Comparison of ENCODE assay signal across 10 mouse cellular contexts in genomic region chr8:106534449-106534848, GRCm38 (mm10). TPM values are rescaled to one million over a fixed set of nuclear protein-coding genes. Genes with fewer than 3 reads are reported as not detected.
A peak's percentile ranks its signal among the peaks of the same experiment; 100 is the strongest.
DNase-seq lines count a peak whose midpoint lies in the region; ATAC-seq and TF ChIP-seq lines count a peak whose summit lies in the region.
"Had no signal": no experiment of that assay in that cellular context is flagged by ENCODE, and none has a peak within 500 bp of the region (broad histone marks: within the 10 kb centered on the region; RNA-seq: fewer than 3 reads in every experiment).

No protein-coding gene starts in this region.

- no peak overlapping the region for H3K27ac ChIP-seq in kidney, embryonic 16.5 days (ENCODE audit: low read length)
- H3K27ac ChIP-seq in left cerebral cortex, adult 2 months = no peak overlapping the region

- no peaks in the 10 kb centered on the region for H3K27me3 ChIP-seq in kidney, embryonic 16.5 days (ENCODE audit: insufficient read depth, low read length)

- no peak overlapping the region for H3K4me2 ChIP-seq in kidney, embryonic 16.5 days (replicated peaks; ENCODE audit: low read depth, low read length)

- WGBS in kidney, embryonic 16.5 days = 38% methylated on average over 6 of the region's 6 CpGs

- no peak for ATAC-seq in kidney, embryonic 16.5 days (ENCODE audit: low FRiP score, low TSS enrichment)

- 0 out of 2 replicates have a peak, but pooled peaks cover 9% of the 10 kb centered on the region for H3K36me3 ChIP-seq in kidney, embryonic 16.5 days (ENCODE audit: insufficient read depth, low read length)

- no peak overlapping the region for H3K9ac ChIP-seq in kidney, embryonic 16.5 days (replicated peaks; ENCODE audit: low read length)

- DNase-seq in kidney, adult 11 months = peak; percentile 47
- peak; percentile 94 for DNase-seq in ES-CJ7 (ENCODE audit: low read depth, low spot score)
- peak; percentile 64 for DNase-seq in brain, adult 2 months (ENCODE audit: low read depth, low spot score)
- peak; percentile 68 to 83 for DNase-seq in heart, postnatal 10 days
- DNase-seq in left cerebral cortex, adult 2 months (ENCODE audit: extremely low spot score in 1 of 2, low spot score in 2 of 2) = peak; percentile 30 to 32
- peak; percentile 50 for DNase-seq in retina, adult 2 months (ENCODE audit: low read depth, low spot score)
- DNase-seq in urinary bladder, postnatal 4 days (ENCODE audit: low spot score in 2 of 2) = peak; percentile 37 to 71

- H3K4me3 ChIP-seq in kidney, embryonic 16.5 days (ENCODE audit: low read length) = no peak overlapping the region
- no peak overlapping the region for H3K4me3 ChIP-seq in left cerebral cortex, adult 2 months

- TF ChIP-seq CTCF in left cerebral cortex, adult 2 months (IDR thresholded peaks at IDR 0.05) = peak; percentile 71

- H3K9me3 ChIP-seq in kidney, embryonic 16.5 days (ENCODE audit: low read length) = no peaks in the 10 kb centered on the region

- no peaks in the 10 kb centered on the region for H3K4me1 ChIP-seq in kidney, embryonic 16.5 days (ENCODE audit: insufficient read depth, low read length)

- intact Hi-C loops in heart, postnatal 10 days (cut with DNase I) = loop anchor here (1.0 kb wide), 1 partner anchor 101 kb away; no protein-coding TSS in a partner anchor
- intact Hi-C loops in left cerebral cortex, adult 2 months (cut with DNase I) = loop anchor here (1.0 kb wide), 1 partner anchor 101 kb away; no protein-coding TSS in a partner anchor

RNA-seq across cellular contexts. Expression of gene Cdh3, which starts 23.8 kb away (rescaled TPM):
- 31.0 and 31.8 TPM in 2 replicates for polyA plus RNA-seq in kidney, embryonic 16.5 days (2015; fragmentation: Nextera tagmentation; extraction: Ambion mirVana)
- 1 to 10 TPM; 2.8 to 3.3 TPM for total RNA-seq in heart, postnatal 10 days (2021)
- under 1 TPM; 0.33 to 0.45 TPM for total RNA-seq in left cerebral cortex, adult 2 months (2021)

RNA-seq across cellular contexts. Expression of gene 6030452D12Rik, which starts 34.1 kb away (rescaled TPM):
- polyA plus RNA-seq in kidney, embryonic 16.5 days (2015; fragmentation: Nextera tagmentation; extraction: Ambion mirVana) = not detected in 2 replicates
- total RNA-seq in heart, postnatal 10 days (2021) = not detected
- not detected for total RNA-seq in left cerebral cortex, adult 2 months (2021)
- total RNA-seq: gastrocnemius, postnatal 4 days had no signal
- polyA plus RNA-seq: neural tube, embryonic 14.5 days had no signal

RNA-seq across cellular contexts. Expression of gene Gm10073, which starts 38.8 kb away (rescaled TPM):
- 11.3 and 21.2 TPM in 2 replicates for polyA plus RNA-seq in kidney, embryonic 16.5 days (2015; fragmentation: Nextera tagmentation; extraction: Ambion mirVana)
- 100 to 1,000 TPM; 112 to 113 TPM for total RNA-seq in heart, postnatal 10 days (2021)
- total RNA-seq in left cerebral cortex, adult 2 months (2021) = 10 to 100 TPM; 76.6 to 90.7 TPM

Comparison
In these comparisons a context has a peak if more than half of its experiments do, and no peak if none do; other contexts are left out.
1. DNase-seq: peak in every context shown above with its lines; median percentile 94 in ES-CJ7; 76 in heart, postnatal 10 days; 64 in brain, adult 2 months; 54 in urinary bladder, postnatal 4 days; 50 in retina, adult 2 months; 47 in kidney, adult 11 months; 31 in left cerebral cortex, adult 2 months.